Mouse (Mus musculus) heart, adult 2 months (tissue): ENCODE results near the gene Gm17349.
"Not testable (repeated sequence)": the region's sequence is repeated elsewhere in the genome, so short reads cannot be mapped to it uniquely, and the experiment has no call there.

Experiments used
- EP300 ChIP-seq: fragments of 200-500 bp; IDR thresholded peaks from 2 replicates; pipeline ENCODE4 v1.6.1; 2011; ENCODE audit warnings: low read depth, low read length, control low read depth; ENCODE audit not compliant: insufficient read depth
- POLR2A ChIP-seq: fragments of 200-500 bp; IDR thresholded peaks from 2 replicates; pipeline ENCODE4 v1.6.1; 2011; ENCODE audit warnings: mild to moderate bottlenecking, low read depth, low read length, control low read depth; ENCODE audit not compliant: insufficient read depth

- TF ChIP-seq POLR2A, EP300: not testable (repeated sequence)
Observed at GRCm38 (mm10) chr15:99701640-99701998, 3.7 kb downstream of the Gm17349 start.
